Mouse (Mus musculus): Measurements from ENCODE around the gene Cabp2.
"Not testable (repeated sequence)": the region's sequence is repeated elsewhere in the genome, so short reads cannot be mapped to it uniquely, and the experiment has no call there.

Gene Cabp2

GRCm38 (mm10) chr19:4081394-4081793 lies at the start of gene Cabp2:
Gene Cabp2, plus strand, starts transcription at chr19:4081578.
- DNase-seq (ENCODE audit: low read depth), result no peak

GRCm38 (mm10) chr19:4032668-4033067 lies 48.7 kb upstream of the Cabp2 start:
- DNase-seq (ENCODE audit: low read depth), result no peak

- no peak for DNase-seq (ENCODE audit: low read depth)
Measured at GRCm38 (mm10) chr19:4033298-4033697, 48.1 kb upstream of the Cabp2 start.

- no peak for DNase-seq (ENCODE audit: low read depth)
Measured at GRCm38 (mm10) chr19:4033742-4034141, 47.6 kb upstream of the Cabp2 start.

- DNase-seq (ENCODE audit: low read depth), result no peak
Measured at GRCm38 (mm10) chr19:4036327-4037045, 44.9 kb upstream of the Cabp2 start.

- not testable (repeated sequence) for DNase-seq (ENCODE audit: low read depth)
Measured at GRCm38 (mm10) chr19:4037154-4037787, 44.1 kb upstream of the Cabp2 start.

GRCm38 (mm10) chr19:4037788-4038232 lies 43.6 kb upstream of the Cabp2 start, which contains the start of gene Gstp1:
Gene Gstp1, minus strand, starts transcription at chr19:4037985.
- peak; percentile 90 for DNase-seq (ENCODE audit: low read depth)

GRCm38 (mm10) chr19:4040941-4041340 lies 40.4 kb upstream of the Cabp2 start:
- DNase-seq (ENCODE audit: low read depth), result not testable (repeated sequence)

GRCm38 (mm10) chr19:4041500-4041899 lies 39.9 kb upstream of the Cabp2 start:
- not testable (repeated sequence) for DNase-seq (ENCODE audit: low read depth)

GRCm38 (mm10) chr19:4042124-4042523 lies 39.3 kb upstream of the Cabp2 start:
- no peak for DNase-seq (ENCODE audit: low read depth)

- peak; percentile 72 for DNase-seq (ENCODE audit: low read depth)
Measured at GRCm38 (mm10) chr19:4044109-4044508, 37.3 kb upstream of the Cabp2 start.

- DNase-seq (ENCODE audit: low read depth), result peak; percentile 68
Measured at GRCm38 (mm10) chr19:4045966-4046865, 35.2 kb upstream of the Cabp2 start, which contains the start of gene Gstp2. Gene Gstp2, minus strand, starts transcription at chr19:4046023.

- no peak for DNase-seq (ENCODE audit: low read depth)
Measured at GRCm38 (mm10) chr19:4046866-4047254, 34.5 kb upstream of the Cabp2 start.

- DNase-seq (ENCODE audit: low read depth), result peak; percentile 89
Measured at GRCm38 (mm10) chr19:4047859-4048258, 33.5 kb upstream of the Cabp2 start.

- DNase-seq (ENCODE audit: low read depth), result not testable (repeated sequence)
Measured at GRCm38 (mm10) chr19:4049069-4049468, 32.3 kb upstream of the Cabp2 start.

GRCm38 (mm10) chr19:4051016-4051415 lies 30.4 kb upstream of the Cabp2 start:
- DNase-seq (ENCODE audit: low read depth), result no peak

GRCm38 (mm10) chr19:4051741-4052515 lies 29.4 kb upstream of the Cabp2 start:
- peak; percentile 64 for DNase-seq (ENCODE audit: low read depth)

- DNase-seq (ENCODE audit: low read depth), result peak; percentile 68
Measured at GRCm38 (mm10) chr19:4052516-4053030, 28.8 kb upstream of the Cabp2 start.

GRCm38 (mm10) chr19:4054613-4055012 lies 26.8 kb upstream of the Cabp2 start:
- no peak for DNase-seq (ENCODE audit: low read depth)

GRCm38 (mm10) chr19:4055216-4055946 lies 26.0 kb upstream of the Cabp2 start:
- no peak for DNase-seq (ENCODE audit: low read depth)

All from 416B (cell line).